Mouse (Mus musculus) embryonic fibroblast, embryonic 13.5 days (primary cell): ENCODE data around the gene Insrr. TPM values are rescaled to one million over a fixed set of nuclear protein-coding genes. Genes with fewer than 3 reads are reported as not detected.
"Not testable (repeated sequence)": the region's sequence is repeated elsewhere in the genome, so short reads cannot be mapped to it uniquely, and the experiment has no call there.

Experiments
- H3K27ac ChIP-seq: 2 replicates; pipeline ENCODE4 v1.5.1; 2012; ENCODE audit warnings: low read length, control low read depth, inconsistent platforms; ENCODE audit not compliant: insufficient read depth
- H3K4me1 ChIP-seq: 2 replicates; pipeline ENCODE4 v1.6.1; 2011; ENCODE audit warnings: low read length; ENCODE audit not compliant: control insufficient read depth, insufficient read depth
- H3K4me3 ChIP-seq: 2 replicates; pipeline ENCODE4 v1.5.1; 2011; ENCODE audit warnings: mild to moderate bottlenecking, control low read depth, low read length; ENCODE audit not compliant: insufficient read depth
- CTCF ChIP-seq: IDR thresholded peaks from 2 replicates; pipeline ENCODE4 v1.5.1; 2011; ENCODE audit warnings: mild to moderate bottlenecking, control low read depth, low read length, moderate library complexity, borderline replicate concordance; ENCODE audit not compliant: insufficient read depth
- POLR2A ChIP-seq: IDR thresholded peaks from 2 replicates; pipeline ENCODE4 v1.6.1; 2011; ENCODE audit warnings: low read depth, mild to moderate bottlenecking, control low read depth, low read length, moderate library complexity
- polyA plus RNA-seq: library from polyadenylated mRNA; stranded (reverse); fragments of >200 nt; gene quantifications from 2 replicates; pipeline ENCODE4 v1.2.4, GENCODE M21; 2011; ENCODE audit warnings: low read depth; ENCODE audit not compliant: missing spikeins, insufficient read length

Gene Insrr
- polyA plus RNA-seq, 1 experiment: not detected

- no peak overlapping the region for H3K4me3 ChIP-seq
- no peaks in the 10 kb centered on the region for H3K4me1 ChIP-seq
- no peak overlapping the region for H3K27ac ChIP-seq
- no peak for TF ChIP-seq CTCF
- no peak for TF ChIP-seq POLR2A
Measured at GRCm38 (mm10) chr3:87816166-87816565, 19.4 kb downstream of the Insrr start.

GRCm38 (mm10) chr3:87816646-87817093 lies 19.9 kb downstream of the Insrr start:
- Histone ChIP-seq H3K4me1 (no peaks in the 10 kb centered on the region), H3K27ac (no peak overlapping the region), H3K4me3 (no peak overlapping the region)
- TF ChIP-seq CTCF (peak; percentile 78; the same call in 1 of the 2 replicates), POLR2A (no peak)

- Histone ChIP-seq H3K4me3 (no peak overlapping the region), H3K4me1 (no peaks in the 10 kb centered on the region), H3K27ac (no peak overlapping the region)
- TF ChIP-seq POLR2A (no peak), CTCF (no peak)
Measured at GRCm38 (mm10) chr3:87818226-87818625, 21.5 kb downstream of the Insrr start.

- H3K4me3 ChIP-seq, H3K4me1 ChIP-seq, H3K27ac ChIP-seq: not testable (repeated sequence)
Measured at GRCm38 (mm10) chr3:87824206-87824605, 27.5 kb downstream of the Insrr start, which contains the start of gene Pear1. Gene Pear1, minus strand, starts transcription at chr3:87824306.

- Histone ChIP-seq H3K4me1 (no peaks in the 10 kb centered on the region), H3K4me3 (no peak overlapping the region), H3K27ac (no peak overlapping the region)
- TF ChIP-seq POLR2A (no peak), CTCF (no peak)
Measured at GRCm38 (mm10) chr3:87828435-87828834, 31.7 kb downstream of the Insrr start.

- Histone ChIP-seq H3K27ac (no peak overlapping the region), H3K4me1 (no peaks in the 10 kb centered on the region), H3K4me3 (no peak overlapping the region)
- TF ChIP-seq POLR2A (no peak), CTCF (no peak)
Measured at GRCm38 (mm10) chr3:87829025-87829424, 32.3 kb downstream of the Insrr start.

GRCm38 (mm10) chr3:87832109-87832859 lies 35.5 kb downstream of the Insrr start:
- H3K4me1 ChIP-seq: no peaks in the 10 kb centered on the region
- TF ChIP-seq POLR2A: no peak
- no peak for TF ChIP-seq CTCF
- H3K27ac ChIP-seq: no peak overlapping the region
- H3K4me3 ChIP-seq: no peak overlapping the region

GRCm38 (mm10) chr3:87833482-87833881 lies 36.7 kb downstream of the Insrr start:
- Histone ChIP-seq H3K4me3 (no peak overlapping the region), H3K4me1 (no peaks in the 10 kb centered on the region), H3K27ac (no peak overlapping the region)
- TF ChIP-seq POLR2A (no peak), CTCF (no peak)

- no peaks in the 10 kb centered on the region for H3K4me1 ChIP-seq
Measured at GRCm38 (mm10) chr3:87838622-87839021, 41.9 kb downstream of the Insrr start.

GRCm38 (mm10) chr3:87840858-87841257 lies 44.1 kb downstream of the Insrr start:
- no peaks in the 10 kb centered on the region for H3K4me1 ChIP-seq
- no peak overlapping the region for H3K4me3 ChIP-seq
- H3K27ac ChIP-seq: no peak overlapping the region
- TF ChIP-seq CTCF (no peak), POLR2A (no peak)

More at GRCm38 (mm10) chr3:87838622-87839021, 41.9 kb downstream of the Insrr start:
- Histone ChIP-seq H3K4me3 (no peak overlapping the region), H3K27ac (no peak overlapping the region)
- peak; percentile 79; the same call in 1 of the 2 replicates for TF ChIP-seq CTCF
- no peak for TF ChIP-seq POLR2A
